Mouse (Mus musculus): ENCODE data around the gene Tmem52.

- TF ChIP-seq CTCF (IDR thresholded peaks at IDR 0.05; ENCODE audit: low read depth, low read length) (no peak), POLR2A (IDR thresholded peaks at IDR 0.05; ENCODE audit: insufficient read depth, low read length) (no peak)
Observed at GRCm38 (mm10) chr4:155482125-155482480, 13.2 kb downstream of the Tmem52 start.
